Mouse (Mus musculus) MEL (cell line): ENCODE measurements around the gene Snd1. TPM values are rescaled to one million over a fixed set of nuclear protein-coding genes. Genes with fewer than 3 reads are reported as not detected.

Experiments used
- DNase-seq: peaks from one replicate; pipeline ENCODE4 v3.0.0; 2011; ENCODE audit warnings: low read depth, low spot score
- H3K27ac ChIP-seq: 2 replicates; pipeline ENCODE4 v1.5.1; 2012; ENCODE audit warnings: low read depth, mild to moderate bottlenecking, control low read depth, low read length, moderate library complexity; ENCODE audit not compliant: control insufficient read depth
- H3K27me3 ChIP-seq, 2 experiments: fragments of 150-350 bp in 1 of 2; sonication (generic) in 1 of 2; 2 replicates each; pipeline ENCODE4 v1.6.1; 2012; ENCODE audit warnings: low read length in 2 of 2, mild to moderate bottlenecking in 2 of 2, improper control_type of control experiment in 1 of 2, moderate library complexity in 1 of 2; ENCODE audit not compliant: insufficient read depth in 2 of 2, control insufficient read depth in 1 of 2
- H3K36me3 ChIP-seq, 2 experiments: 2 replicates each; pipeline ENCODE4 v1.6.1; 2012 to 2014; ENCODE audit warnings: low read length in 2 of 2, improper control_type of control experiment in 1 of 2, inconsistent platforms in 1 of 2, mild to moderate bottlenecking in 1 of 2; ENCODE audit not compliant: insufficient read depth in 2 of 2, control insufficient read depth in 1 of 2
- H3K4me1 ChIP-seq, 2 experiments: fragments of 150-350 bp in 1 of 2; sonication (generic) in 1 of 2; 2 replicates each; pipeline ENCODE4 v1.6.1; 2012; ENCODE audit warnings: low read length in 2 of 2, improper control_type of control experiment in 1 of 2, mild to moderate bottlenecking in 1 of 2; ENCODE audit not compliant: insufficient read depth in 2 of 2, control insufficient read depth in 1 of 2
- H3K4me3 ChIP-seq, 2 experiments: fragments of 150-350 bp in 1 of 2; sonication (generic) in 1 of 2; 2 replicates each; pipeline ENCODE4 v1.5.1; 2012; ENCODE audit warnings: low read depth in 2 of 2, low read length in 2 of 2, mild to moderate bottlenecking in 2 of 2, moderate library complexity in 2 of 2, control low read depth in 1 of 2, improper control_type of control experiment in 1 of 2; ENCODE audit not compliant: control insufficient read depth in 1 of 2, insufficient read depth in 1 of 2
- H3K79me2 ChIP-seq: 2 replicates; pipeline ENCODE4 v1.6.1; 2012; ENCODE audit warnings: mild to moderate bottlenecking, low read length, moderate library complexity; ENCODE audit not compliant: control insufficient read depth, poor library complexity, insufficient read depth
- H3K9ac ChIP-seq: 2 replicates; pipeline ENCODE4 v1.6.1; 2012; ENCODE audit warnings: low read depth, mild to moderate bottlenecking, control low read depth, low read length, moderate library complexity; ENCODE audit not compliant: control insufficient read depth, poor library complexity, severe bottlenecking
- H3K9me3 ChIP-seq: fragments of 150-350 bp; sonication (generic); replicated peaks from 2 replicates; pipeline ENCODE4 v1.6.1; 2012; ENCODE audit warnings: mild to moderate bottlenecking, low read length, improper control_type of control experiment, moderate library complexity; ENCODE audit not compliant: insufficient read depth
- BHLHE40 ChIP-seq: IDR thresholded peaks from 2 replicates; pipeline ENCODE4 v1.6.1; 2012; ENCODE audit warnings: low read depth, mild to moderate bottlenecking, inconsistent platforms, low read length, improper control_type of control experiment, borderline replicate concordance
- CTCF ChIP-seq, 3 experiments: IDR thresholded peaks in 2 of 3; conservative IDR thresholded peaks in 1 of 3; 2 replicates each; pipeline ENCODE4 v1.5.1; 2011 to 2012; ENCODE audit warnings: low read length in 3 of 3, low read depth in 2 of 3, mild to moderate bottlenecking in 2 of 3, improper control_type of control experiment in 1 of 3, inconsistent platforms in 1 of 3, mixed read lengths in 1 of 3, moderate library complexity in 1 of 3; ENCODE audit not compliant: control insufficient read depth in 1 of 3, insufficient read depth in 1 of 3, poor library complexity in 1 of 3, severe bottlenecking in 1 of 3
- GABPA ChIP-seq: IDR thresholded peaks from 2 replicates; pipeline ENCODE4 v1.6.1; 2012; ENCODE audit warnings: low read depth, mild to moderate bottlenecking, inconsistent platforms, low read length, improper control_type of control experiment, moderate library complexity
- GATA1 ChIP-seq: IDR thresholded peaks from 2 replicates; pipeline ENCODE4 v1.6.1; 2011; ENCODE audit warnings: low read depth, low read length, improper control_type of control experiment
- JUND ChIP-seq: IDR thresholded peaks from 2 replicates; pipeline ENCODE4 v1.6.1; 2011; ENCODE audit warnings: low read depth, mild to moderate bottlenecking, improper control_type of control experiment, low read length
- MAZ ChIP-seq: IDR thresholded peaks from 2 replicates; pipeline ENCODE4 v1.6.1; 2012; ENCODE audit warnings: low read depth, mild to moderate bottlenecking, inconsistent platforms, low read length, improper control_type of control experiment
- MXI1 ChIP-seq: IDR thresholded peaks from 2 replicates; pipeline ENCODE4 v1.6.1; 2011; ENCODE audit warnings: mild to moderate bottlenecking, low read depth, low read length, improper control_type of control experiment
- MYB ChIP-seq: IDR thresholded peaks from 2 replicates; pipeline ENCODE4 v1.6.1; 2011; ENCODE audit warnings: mild to moderate bottlenecking, low read depth, low read length, improper control_type of control experiment
- MYC ChIP-seq: IDR thresholded peaks from 2 replicates; pipeline ENCODE4 v1.6.1; 2011; ENCODE audit warnings: low read depth, mild to moderate bottlenecking, low read length, improper control_type of control experiment, moderate library complexity
- POLR2A ChIP-seq, 2 experiments: IDR thresholded peaks; 2 replicates each; pipeline ENCODE4 v1.6.1; 2011 to 2012; ENCODE audit warnings: low read length in 2 of 2, mild to moderate bottlenecking in 2 of 2, control low read depth in 1 of 2, improper control_type of control experiment in 1 of 2, low read depth in 1 of 2, moderate library complexity in 1 of 2; ENCODE audit not compliant: control insufficient read depth in 1 of 2, insufficient read depth in 1 of 2, poor library complexity in 1 of 2
- POLR2AphosphoS5 ChIP-seq: IDR thresholded peaks from 2 replicates; pipeline ENCODE4 v1.6.1; 2012; ENCODE audit warnings: low read depth, borderline replicate concordance, mild to moderate bottlenecking, inconsistent platforms, low read length, moderate library complexity, mixed read lengths
- RCOR1 ChIP-seq: IDR thresholded peaks from 2 replicates; pipeline ENCODE4 v1.6.1; 2012; ENCODE audit warnings: low read depth, mild to moderate bottlenecking, inconsistent platforms, low read length, improper control_type of control experiment
- SMC3 ChIP-seq: IDR thresholded peaks from 2 replicates; pipeline ENCODE4 v1.6.1; 2011; ENCODE audit warnings: low read depth, low read length, improper control_type of control experiment
- TCF12 ChIP-seq: IDR thresholded peaks from 2 replicates; pipeline ENCODE4 v1.6.1; 2014; ENCODE audit warnings: low read depth, mild to moderate bottlenecking, inconsistent platforms, low read length, improper control_type of control experiment, moderate library complexity
- UBTF ChIP-seq: IDR thresholded peaks from 2 replicates; pipeline ENCODE4 v1.6.1; 2012; ENCODE audit warnings: low read depth, mild to moderate bottlenecking, inconsistent platforms, low read length, improper control_type of control experiment, moderate library complexity, borderline replicate concordance; ENCODE audit not compliant: insufficient read depth
- USF2 ChIP-seq, 2 experiments: IDR thresholded peaks; 2 replicates each; pipeline ENCODE4 v1.6.1; 2011 to 2012; ENCODE audit warnings: improper control_type of control experiment in 2 of 2, low read length in 2 of 2, borderline replicate concordance in 1 of 2, inconsistent platforms in 1 of 2, low read depth in 1 of 2, mild to moderate bottlenecking in 1 of 2; ENCODE audit not compliant: insufficient read depth in 1 of 2
- polyA plus RNA-seq, 2 experiments: library from polyadenylated mRNA; stranded (reverse) in 1 of 2; unstranded in 1 of 2; fragments of >175 nt in 1 of 2; fragments of >200 nt in 1 of 2; gene quantifications; 2 replicates each; pipeline versions ENCODE4 v1.2.1 to v1.2.4; 2012; ENCODE audit warnings: low replicate concordance in 2 of 2, low read depth in 1 of 2; ENCODE audit not compliant: insufficient read length in 2 of 2, insufficient read depth in 1 of 2, missing spikeins in 1 of 2
- total RNA-seq: library from RNA; depleted of rRNA; stranded (reverse); fragments of 300-350 nt; gene quantifications from 2 replicates; pipeline ENCODE4 v1.2.3, GENCODE M21; 2012

The Snd1 gene
- total and polyA plus RNA-seq, 3 experiments = 192 to 280 TPM; not detected in 1

- no peaks in the 10 kb centered on the region for H3K9me3 ChIP-seq
- no peak overlapping the region for H3K9ac ChIP-seq
- no peak for DNase-seq
- H3K27ac ChIP-seq = no peak overlapping the region
- peaks cover 5 to 13% of the 10 kb centered on the region in 2 experiments; a peak in 3 of 4 replicates for H3K4me1 ChIP-seq
- H3K4me3 ChIP-seq = no peak overlapping the region
- no peaks in the 10 kb centered on the region for H3K27me3 ChIP-seq
- H3K36me3 ChIP-seq = peaks cover 20 to 29% of the 10 kb centered on the region in 2 experiments
- no peaks in the 10 kb centered on the region for H3K79me2 ChIP-seq
- TF ChIP-seq BHLHE40 (no peak), GABPA (no peak), POLR2AphosphoS5 (no peak), JUND (no peak), MXI1 (no peak), MYC (no peak), RCOR1 (no peak), POLR2A (IDR thresholded peaks at IDR 0.05; ENCODE audit: control insufficient read depth in 1 of 2, insufficient read depth in 1 of 2, low read depth in 1 of 2, low read length in 2 of 2, poor library complexity in 1 of 2) (no peak), MYB (no peak)
These were observed 286.8 kb downstream of the Snd1 start for GRCm38 (mm10) chr6:28761728-28762127.

GRCm38 (mm10) chr6:28762132-28762775, 287.3 kb downstream of the Snd1 start:
- no peak for DNase-seq
- Histone ChIP-seq H3K9me3 (no peaks in the 10 kb centered on the region), H3K9ac (no peak overlapping the region), H3K27me3 (no peaks in the 10 kb centered on the region), H3K79me2 (no peaks in the 10 kb centered on the region), H3K4me1 (peaks cover 5 to 13% of the 10 kb centered on the region in 2 experiments; a peak in 3 of 4 replicates), H3K36me3 (peaks cover 20 to 27% of the 10 kb centered on the region in 2 experiments), H3K4me3 (no peak overlapping the region), H3K27ac (no peak overlapping the region)
- TF ChIP-seq TCF12 (no peak), CTCF (IDR thresholded peaks at IDR 0.05 in 2 of 3, conservative IDR thresholded peaks at IDR 0.05 in 1 of 3; ENCODE audit: control insufficient read depth in 1 of 3, insufficient read depth in 1 of 3, low read depth in 2 of 3, low read length in 3 of 3, poor library complexity in 1 of 3, severe bottlenecking in 1 of 3) (no peak), MXI1 (no peak), GATA1 (no peak), MYC (no peak), SMC3 (no peak), MAZ (no peak), USF2 (IDR thresholded peaks at IDR 0.05; ENCODE audit: borderline replicate concordance in 1 of 2, insufficient read depth in 1 of 2, low read depth in 1 of 2, low read length in 2 of 2) (no peak), UBTF (no peak)
